Mouse (Mus musculus): ENCODE data around the gene Knl1. TPM values are rescaled to one million over a fixed set of nuclear protein-coding genes. Genes with fewer than 3 reads are reported as not detected.
A peak's percentile ranks its signal among the peaks of the same experiment; 100 is the strongest.

Knl1 gene
- total and polyA plus RNA-seq, 3 experiments: 18.6 to 160 (median 23.2) TPM

- no peaks in the 10 kb centered on the region for H3K9me3 ChIP-seq (replicated peaks; ENCODE audit: insufficient read depth, low read length)
- DNase-seq (ENCODE audit: low read depth, low spot score): no peak
- peak overlapping the region in 1 of 2 experiments; percentile 23; a peak in 1 of 4 replicates for H3K4me3 ChIP-seq (ENCODE audit: control insufficient read depth in 1 of 2, insufficient read depth in 1 of 2, low read depth in 2 of 2, low read length in 2 of 2)
- peaks cover 0 to 16% of the 10 kb centered on the region in 2 experiments; a peak in 3 of 4 replicates for H3K36me3 ChIP-seq (ENCODE audit: control insufficient read depth in 1 of 2, insufficient read depth in 2 of 2, low read length in 2 of 2)
- H3K4me1 ChIP-seq (ENCODE audit: control insufficient read depth in 1 of 2, insufficient read depth in 2 of 2, low read length in 2 of 2): peaks cover 3 to 6% of the 10 kb centered on the region in 2 experiments; a peak in 3 of 4 replicates
- peak overlapping the region; percentile 21; the same call in 1 of the 2 replicates for H3K9ac ChIP-seq (ENCODE audit: control insufficient read depth, low read depth, low read length, poor library complexity, severe bottlenecking)
- H3K79me2 ChIP-seq (ENCODE audit: control insufficient read depth, insufficient read depth, low read length, poor library complexity): peaks cover 12% of the 10 kb centered on the region
- no peaks in the 10 kb centered on the region for H3K27me3 ChIP-seq (ENCODE audit: control insufficient read depth in 1 of 2, insufficient read depth in 2 of 2, low read length in 2 of 2)
- TF ChIP-seq MXI1 (IDR thresholded peaks at IDR 0.05; ENCODE audit: low read depth, low read length) (no peak), TAL1 (IDR thresholded peaks at IDR 0.05; ENCODE audit: low read length) (no peak), MYB (IDR thresholded peaks at IDR 0.05; ENCODE audit: low read depth, low read length) (no peak), JUND (IDR thresholded peaks at IDR 0.05; ENCODE audit: low read depth, low read length) (no peak)
- peak overlapping the region; percentile 79 for H3K27ac ChIP-seq (ENCODE audit: control insufficient read depth, low read depth, low read length)
Observed at GRCm38 (mm10) chr2:119154683-119155082, 107.8 kb downstream of the Knl1 start.

Other genes with a start within 250 kb of the Knl1 start
- 80.6 and 83.6 TPM in 2 replicates for gene Knstrn, start 233.1 kb upstream of the Knl1 start, total RNA-seq (2012; rRNA removed)
- 100 to 1,000 TPM; 132 to 138 TPM for gene Knstrn, start 233.1 kb upstream of the Knl1 start, polyA plus RNA-seq (2012; ENCODE audit: insufficient read depth in 1 of 2, insufficient read length in 2 of 2, low read depth in 1 of 2, low replicate concordance in 2 of 2, missing spikeins in 1 of 2)
- 17.1 and 21.2 TPM in 2 replicates for gene Ivd, start 185.2 kb upstream of the Knl1 start, total RNA-seq (2012; rRNA removed)
- gene Ivd, start 185.2 kb upstream of the Knl1 start, polyA plus RNA-seq (2012; ENCODE audit: insufficient read depth in 1 of 2, insufficient read length in 2 of 2, low read depth in 1 of 2, low replicate concordance in 2 of 2, missing spikeins in 1 of 2): 10 to 100 TPM in 1 of 2 experiments, not detected in 1; 33.4 TPM
- 8.0 and 9.5 TPM in 2 replicates for gene Bahd1, start 146.7 kb upstream of the Knl1 start, total RNA-seq (2012; rRNA removed)
- 10 to 100 TPM in 1 of 2 experiments, not detected in 1; 24.7 TPM for gene Bahd1, start 146.7 kb upstream of the Knl1 start, polyA plus RNA-seq (2012; ENCODE audit: insufficient read depth in 1 of 2, insufficient read length in 2 of 2, low read depth in 1 of 2, low replicate concordance in 2 of 2, missing spikeins in 1 of 2)
- gene Chst14, start 120.6 kb upstream of the Knl1 start, total RNA-seq (2012; rRNA removed): 2.1 and 2.2 TPM in 2 replicates
- 1 to 10 TPM in 1 of 2 experiments, not detected in 1; 5.0 TPM for gene Chst14, start 120.6 kb upstream of the Knl1 start, polyA plus RNA-seq (2012; ENCODE audit: insufficient read depth in 1 of 2, insufficient read length in 2 of 2, low read depth in 1 of 2, low replicate concordance in 2 of 2, missing spikeins in 1 of 2)
- gene Ccdc32, start 17.7 kb upstream of the Knl1 start, total RNA-seq (2012; rRNA removed): 14.8 and 18.7 TPM in 2 replicates
- gene Ccdc32, start 17.7 kb upstream of the Knl1 start, polyA plus RNA-seq (2012; ENCODE audit: insufficient read depth in 1 of 2, insufficient read length in 2 of 2, low read depth in 1 of 2, low replicate concordance in 2 of 2, missing spikeins in 1 of 2): 10 to 100 TPM in 1 of 2 experiments, not detected in 1; 15.0 TPM
- 15.2 and 18.6 TPM in 2 replicates for gene Rpusd2, start 12.3 kb upstream of the Knl1 start, total RNA-seq (2012; rRNA removed)
- 10 to 100 TPM in 1 of 2 experiments, not detected in 1; 15.5 TPM for gene Rpusd2, start 12.3 kb upstream of the Knl1 start, polyA plus RNA-seq (2012; ENCODE audit: insufficient read depth in 1 of 2, insufficient read length in 2 of 2, low read depth in 1 of 2, low replicate concordance in 2 of 2, missing spikeins in 1 of 2)
- 23.5 and 24.3 TPM in 2 replicates for gene Rad51, start 65.7 kb downstream of the Knl1 start, total RNA-seq (2012; rRNA removed)
- gene Rad51, start 65.7 kb downstream of the Knl1 start, polyA plus RNA-seq (2012; ENCODE audit: insufficient read depth in 1 of 2, insufficient read length in 2 of 2, low read depth in 1 of 2, low replicate concordance in 2 of 2, missing spikeins in 1 of 2): 10 to 100 TPM in 1 of 2 experiments, not detected in 1; 51.8 TPM
- 44.7 and 57.4 TPM in 2 replicates for gene Rmdn3, start 109.9 kb downstream of the Knl1 start, total RNA-seq (2012; rRNA removed)
- 10 to 100 TPM in 1 of 2 experiments, not detected in 1; 52.5 TPM for gene Rmdn3, start 109.9 kb downstream of the Knl1 start, polyA plus RNA-seq (2012; ENCODE audit: insufficient read depth in 1 of 2, insufficient read length in 2 of 2, low read depth in 1 of 2, low replicate concordance in 2 of 2, missing spikeins in 1 of 2)
- gene Gchfr, start 120.7 kb downstream of the Knl1 start, total RNA-seq (2012; rRNA removed): not detected in 2 replicates
- gene Gchfr, start 120.7 kb downstream of the Knl1 start, polyA plus RNA-seq (2012; ENCODE audit: insufficient read depth in 1 of 2, insufficient read length in 2 of 2, low read depth in 1 of 2, low replicate concordance in 2 of 2, missing spikeins in 1 of 2): not detected
- gene Gm14137, start 127.4 kb downstream of the Knl1 start, total RNA-seq (2012; rRNA removed): 0.07 TPM in 1 of 2 replicates, not detected in the other
- gene Gm14137, start 127.4 kb downstream of the Knl1 start, polyA plus RNA-seq (2012; ENCODE audit: insufficient read depth in 1 of 2, insufficient read length in 2 of 2, low read depth in 1 of 2, low replicate concordance in 2 of 2, missing spikeins in 1 of 2): under 1 TPM in 1 of 2 experiments, not detected in 1; 0.71 TPM
- gene Zfyve19, start 161.5 kb downstream of the Knl1 start, total RNA-seq (2012; rRNA removed): 30.3 and 37.4 TPM in 2 replicates
- 10 to 100 TPM in 1 of 2 experiments, not detected in 1; 52.5 TPM for gene Zfyve19, start 161.5 kb downstream of the Knl1 start, polyA plus RNA-seq (2012; ENCODE audit: insufficient read depth in 1 of 2, insufficient read length in 2 of 2, low read depth in 1 of 2, low replicate concordance in 2 of 2, missing spikeins in 1 of 2)
- 13.0 and 14.7 TPM in 2 replicates for gene Dnajc17, start 161.7 kb downstream of the Knl1 start, total RNA-seq (2012; rRNA removed)
- gene Dnajc17, start 161.7 kb downstream of the Knl1 start, polyA plus RNA-seq (2012; ENCODE audit: insufficient read depth in 1 of 2, insufficient read length in 2 of 2, low read depth in 1 of 2, low replicate concordance in 2 of 2, missing spikeins in 1 of 2): 10 to 100 TPM in 1 of 2 experiments, not detected in 1; 15.8 TPM
- gene Ppp1r14d, start 182.8 kb downstream of the Knl1 start, total RNA-seq (2012; rRNA removed): not detected in 2 replicates
- gene Ppp1r14d, start 182.8 kb downstream of the Knl1 start, polyA plus RNA-seq (2012; ENCODE audit: insufficient read depth in 1 of 2, insufficient read length in 2 of 2, low read depth in 1 of 2, low replicate concordance in 2 of 2, missing spikeins in 1 of 2): not detected
- gene Spint1, start 190.2 kb downstream of the Knl1 start, total RNA-seq (2012; rRNA removed): not detected in 2 replicates
- not detected for gene Spint1, start 190.2 kb downstream of the Knl1 start, polyA plus RNA-seq (2012; ENCODE audit: insufficient read depth in 1 of 2, insufficient read length in 2 of 2, low read depth in 1 of 2, low replicate concordance in 2 of 2, missing spikeins in 1 of 2)
- not detected in 2 replicates for gene Rhov, start 224.2 kb downstream of the Knl1 start, total RNA-seq (2012; rRNA removed)
- not detected for gene Rhov, start 224.2 kb downstream of the Knl1 start, polyA plus RNA-seq (2012; ENCODE audit: insufficient read depth in 1 of 2, insufficient read length in 2 of 2, low read depth in 1 of 2, low replicate concordance in 2 of 2, missing spikeins in 1 of 2)
- gene Vps18, start 241.6 kb downstream of the Knl1 start, total RNA-seq (2012; rRNA removed): 24.8 and 28.0 TPM in 2 replicates
- gene Vps18, start 241.6 kb downstream of the Knl1 start, polyA plus RNA-seq (2012; ENCODE audit: insufficient read depth in 1 of 2, insufficient read length in 2 of 2, low read depth in 1 of 2, low replicate concordance in 2 of 2, missing spikeins in 1 of 2): 10 to 100 TPM in 1 of 2 experiments, not detected in 1; 30.4 TPM